Mouse (Mus musculus) hindbrain, embryonic 15.5 days (tissue): Measurements from ENCODE around the gene Rassf2. TPM values are rescaled to one million over a fixed set of nuclear protein-coding genes. Genes with fewer than 3 reads are reported as not detected.

ENCODE experiments used
- ATAC-seq: fragments of 200-750 bp; cut with Nextera tagmentation; 2 replicates; pipeline ENCODE4 v1.8.0; 2017; ENCODE audit warnings: low read depth, moderate number of reproducible peaks, moderate TSS enrichment; ENCODE audit not compliant: low FRiP score
- H3K27ac ChIP-seq: fragments of 300-500 bp; sonication (generic); replicated peaks from 2 replicates; pipeline ENCODE4 v1.5.1; 2015; ENCODE audit warnings: mild to moderate bottlenecking, inconsistent platforms
- H3K27me3 ChIP-seq: fragments of 300-500 bp; sonication (generic); 2 replicates; pipeline ENCODE4 v1.6.1; 2015; ENCODE audit warnings: control low read depth, inconsistent platforms
- H3K36me3 ChIP-seq: fragments of 300-500 bp; sonication (generic); 2 replicates; pipeline ENCODE4 v1.6.1; 2015; ENCODE audit warnings: control low read depth, inconsistent platforms
- H3K4me1 ChIP-seq: fragments of 300-500 bp; sonication (generic); replicated peaks from 2 replicates; pipeline ENCODE4 v1.6.1; 2015; ENCODE audit warnings: control low read depth, inconsistent platforms
- H3K4me2 ChIP-seq: fragments of 300-500 bp; sonication (generic); 2 replicates; pipeline ENCODE4 v1.6.1; 2015; ENCODE audit warnings: moderate library complexity, mild to moderate bottlenecking, inconsistent platforms
- H3K4me3 ChIP-seq: fragments of 300-500 bp; sonication (generic); 2 replicates; pipeline ENCODE4 v1.5.1; 2015; ENCODE audit warnings: mild to moderate bottlenecking, inconsistent platforms
- H3K9ac ChIP-seq: fragments of 300-500 bp; sonication (generic); 2 replicates; pipeline ENCODE4 v1.6.1; 2015; ENCODE audit warnings: inconsistent platforms
- H3K9me3 ChIP-seq: fragments of 300-500 bp; sonication (generic); 2 replicates; pipeline ENCODE4 v1.6.1; 2016; ENCODE audit warnings: control low read depth, inconsistent platforms
- WGBS: fragments of 180-500 bp; shearing (Covaris S2); methylation state at CpG from one replicate; pipeline ENCODE4 v1.1.7; 2015; 5-methylcytosine and 5-hydroxymethylcytosine counted together
- polyA plus RNA-seq: library from polyadenylated mRNA; unstranded; fragments of >200 nt; fragmentation: Nextera tagmentation; extraction: Ambion mirVana; gene quantifications from 2 replicates; pipeline ENCODE4 v1.2.1, GENCODE M21; 2015

Rassf2 gene
- polyA plus RNA-seq, 1 experiment from 2014 or later = 32.7 TPM

DNA sequence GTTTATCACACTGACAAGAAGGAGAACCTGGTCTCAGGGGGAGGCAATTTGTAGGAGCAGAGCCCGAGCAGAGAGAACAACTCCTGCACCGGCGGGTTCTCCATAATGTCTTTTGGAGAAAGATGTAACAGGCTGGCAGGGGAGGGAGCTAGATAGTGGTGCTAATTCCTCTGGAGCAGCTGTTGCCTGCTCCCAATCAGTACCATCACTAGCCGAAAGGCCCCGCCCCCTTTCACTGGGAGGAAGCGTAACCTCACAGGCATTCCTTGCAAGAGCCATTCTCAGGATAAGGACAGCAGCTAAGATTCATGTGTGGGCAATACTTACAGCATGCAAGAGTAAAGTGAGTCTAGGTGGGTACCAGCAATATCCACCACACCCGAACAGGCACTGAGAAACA is 12.4 kb downstream of the Rassf2 start:
- H3K9ac ChIP-seq = no peak overlapping the region
- H3K4me1 ChIP-seq = no peaks in the 10 kb centered on the region
- no peak for ATAC-seq
- no peak overlapping the region for H3K27ac ChIP-seq
- no peaks in the 10 kb centered on the region for H3K9me3 ChIP-seq
- no peak overlapping the region for H3K4me2 ChIP-seq
- no peak overlapping the region for H3K4me3 ChIP-seq
- H3K36me3 ChIP-seq = no peaks in the 10 kb centered on the region
- no peaks in the 10 kb centered on the region for H3K27me3 ChIP-seq
- 70% methylated on average over 7 of the region's 7 CpGs for WGBS

DNA sequence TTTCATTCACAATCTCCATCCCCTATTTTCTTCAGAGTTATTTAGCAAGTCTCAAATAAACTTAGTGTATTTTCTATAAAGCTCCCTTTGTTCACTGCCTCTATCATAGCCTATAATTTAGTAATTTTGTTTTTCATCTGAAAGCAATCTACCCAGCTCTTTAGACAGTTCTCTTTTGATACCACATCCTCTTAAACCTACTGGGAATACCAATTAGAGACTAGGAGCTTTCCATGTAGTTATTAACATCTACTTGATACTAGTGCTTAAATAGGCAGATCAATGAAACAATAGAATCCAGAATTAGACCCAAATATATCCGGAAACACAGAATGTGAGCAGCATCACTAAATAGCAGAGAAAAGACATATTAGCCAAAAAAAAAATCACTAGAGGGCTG is 14.0 kb downstream of the Rassf2 start:
- Histone ChIP-seq H3K4me1 (no peaks in the 10 kb centered on the region), H3K9me3 (no peaks in the 10 kb centered on the region), H3K9ac (no peak overlapping the region), H3K4me3 (no peak overlapping the region), H3K27me3 (no peaks in the 10 kb centered on the region), H3K27ac (no peak overlapping the region), H3K4me2 (no peak overlapping the region), H3K36me3 (peaks cover 11% of the 10 kb centered on the region)
- 77% methylated on average over 1 of the region's 1 CpGs for whole genome bisulfite sequencing
- ATAC-seq = no peak

DNA sequence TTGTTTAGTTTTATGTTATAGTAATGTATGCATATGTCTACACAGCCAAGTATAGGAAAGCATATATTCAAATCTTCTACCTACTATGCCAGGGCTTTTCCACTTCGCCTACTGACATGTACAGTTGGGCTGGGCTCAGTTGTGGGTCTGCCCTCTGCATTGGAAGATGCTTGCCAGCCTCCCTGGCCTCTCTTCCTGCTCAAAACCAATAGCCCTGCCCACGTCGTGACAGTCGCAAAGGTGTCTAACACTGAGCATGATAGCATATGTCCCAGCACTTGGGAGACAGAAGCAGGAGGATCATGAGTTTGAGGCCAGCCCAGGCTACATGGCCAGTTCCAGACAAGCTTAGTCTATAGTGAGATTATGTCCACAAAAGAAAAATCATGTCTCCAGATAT is 16.9 kb downstream of the Rassf2 start:
- H3K27ac ChIP-seq = no peak overlapping the region
- H3K4me3 ChIP-seq = no peak overlapping the region
- 91% methylated on average over 4 of the region's 4 CpGs for WGBS
- no peaks in the 10 kb centered on the region for H3K4me1 ChIP-seq
- no peaks in the 10 kb centered on the region for H3K9me3 ChIP-seq
- no peak overlapping the region for H3K9ac ChIP-seq
- H3K36me3 ChIP-seq = peaks cover 22% of the 10 kb centered on the region
- H3K27me3 ChIP-seq = no peaks in the 10 kb centered on the region
- no peak for ATAC-seq
- H3K4me2 ChIP-seq = no peak overlapping the region

DNA sequence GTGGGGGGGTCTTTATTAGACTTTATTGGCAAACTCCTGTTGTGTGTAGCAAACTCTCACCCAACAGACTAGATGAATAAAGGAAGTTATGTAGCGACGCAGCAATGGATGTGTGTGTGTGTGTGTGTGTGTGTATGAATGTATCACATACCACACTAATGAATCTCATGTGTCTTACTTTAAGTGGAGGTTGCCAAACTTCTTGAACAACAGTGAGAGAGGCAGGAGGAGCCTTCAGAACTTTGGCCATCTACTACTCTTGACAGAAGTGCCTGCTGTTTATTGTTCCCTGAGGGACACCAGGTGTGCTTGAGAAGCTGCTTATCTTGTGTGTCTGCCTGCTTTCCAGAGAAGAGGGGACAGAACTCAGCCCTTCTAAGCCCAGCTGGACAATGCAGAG is 19.3 kb downstream of the Rassf2 start:
- 95% methylated on average over 2 of the region's 2 CpGs for WGBS
- Histone ChIP-seq H3K27me3 (no peaks in the 10 kb centered on the region), H3K4me2 (no peak overlapping the region), H3K27ac (no peak overlapping the region), H3K9me3 (no peaks in the 10 kb centered on the region), H3K4me1 (no peaks in the 10 kb centered on the region), H3K36me3 (peaks cover 25% of the 10 kb centered on the region), H3K9ac (no peak overlapping the region), H3K4me3 (no peak overlapping the region)
- ATAC-seq = no peak

DNA sequence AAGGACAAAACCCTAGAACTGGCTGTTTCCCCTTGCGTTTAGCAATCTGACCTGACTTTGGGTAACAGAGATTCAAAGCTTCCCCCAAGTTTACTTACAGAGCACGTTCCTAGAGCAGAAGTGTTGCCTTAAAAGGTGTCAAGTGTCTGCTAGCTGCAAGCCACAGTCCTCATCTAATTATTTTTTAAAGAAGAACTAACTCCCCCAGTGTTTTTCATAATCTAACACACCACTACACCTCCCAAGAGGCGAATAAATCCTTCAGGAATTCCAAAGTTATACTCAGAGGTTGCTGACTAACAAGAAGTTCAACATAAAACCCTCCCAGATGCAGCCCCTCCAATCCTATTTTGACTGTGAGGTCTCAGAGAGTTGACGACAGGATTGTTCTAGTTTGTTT is 21.9 kb downstream of the Rassf2 start:
- H3K4me1 ChIP-seq = no peaks in the 10 kb centered on the region
- ATAC-seq = no peak
- no peaks in the 10 kb centered on the region for H3K9me3 ChIP-seq
- H3K4me3 ChIP-seq = no peak overlapping the region
- peaks cover 35% of the 10 kb centered on the region for H3K36me3 ChIP-seq
- no peak overlapping the region for H3K27ac ChIP-seq
- no peaks in the 10 kb centered on the region for H3K27me3 ChIP-seq
- H3K4me2 ChIP-seq = no peak overlapping the region
- no peak overlapping the region for H3K9ac ChIP-seq
- 73% methylated on average over 4 of the region's 4 CpGs for WGBS

DNA sequence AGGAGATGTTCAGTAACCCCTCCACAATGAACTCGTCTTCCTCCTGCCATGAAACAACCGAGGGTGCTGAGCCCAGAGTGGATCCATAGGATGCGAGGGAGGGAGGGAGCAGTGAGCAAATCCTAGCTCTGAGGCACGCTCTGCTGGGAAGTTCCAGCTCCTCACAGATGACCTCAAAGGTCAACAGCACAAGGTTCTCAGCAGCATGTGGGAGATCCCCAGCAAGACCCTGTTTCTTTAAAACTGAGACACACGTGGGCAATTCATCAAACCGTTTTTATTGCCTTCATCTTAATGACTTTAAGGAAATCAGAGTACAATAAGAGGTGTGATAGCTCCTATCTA is 22.6 kb downstream of the Rassf2 start:
- H3K27me3 ChIP-seq = no peaks in the 10 kb centered on the region
- ATAC-seq = no peak
- no peak overlapping the region for H3K9ac ChIP-seq
- WGBS = 53% methylated on average over 6 of the region's 6 CpGs
- no peak overlapping the region for H3K27ac ChIP-seq
- H3K36me3 ChIP-seq = peaks cover 35% of the 10 kb centered on the region
- no peak overlapping the region for H3K4me3 ChIP-seq
- H3K4me1 ChIP-seq = no peaks in the 10 kb centered on the region
- no peak overlapping the region for H3K4me2 ChIP-seq
- no peaks in the 10 kb centered on the region for H3K9me3 ChIP-seq

DNA sequence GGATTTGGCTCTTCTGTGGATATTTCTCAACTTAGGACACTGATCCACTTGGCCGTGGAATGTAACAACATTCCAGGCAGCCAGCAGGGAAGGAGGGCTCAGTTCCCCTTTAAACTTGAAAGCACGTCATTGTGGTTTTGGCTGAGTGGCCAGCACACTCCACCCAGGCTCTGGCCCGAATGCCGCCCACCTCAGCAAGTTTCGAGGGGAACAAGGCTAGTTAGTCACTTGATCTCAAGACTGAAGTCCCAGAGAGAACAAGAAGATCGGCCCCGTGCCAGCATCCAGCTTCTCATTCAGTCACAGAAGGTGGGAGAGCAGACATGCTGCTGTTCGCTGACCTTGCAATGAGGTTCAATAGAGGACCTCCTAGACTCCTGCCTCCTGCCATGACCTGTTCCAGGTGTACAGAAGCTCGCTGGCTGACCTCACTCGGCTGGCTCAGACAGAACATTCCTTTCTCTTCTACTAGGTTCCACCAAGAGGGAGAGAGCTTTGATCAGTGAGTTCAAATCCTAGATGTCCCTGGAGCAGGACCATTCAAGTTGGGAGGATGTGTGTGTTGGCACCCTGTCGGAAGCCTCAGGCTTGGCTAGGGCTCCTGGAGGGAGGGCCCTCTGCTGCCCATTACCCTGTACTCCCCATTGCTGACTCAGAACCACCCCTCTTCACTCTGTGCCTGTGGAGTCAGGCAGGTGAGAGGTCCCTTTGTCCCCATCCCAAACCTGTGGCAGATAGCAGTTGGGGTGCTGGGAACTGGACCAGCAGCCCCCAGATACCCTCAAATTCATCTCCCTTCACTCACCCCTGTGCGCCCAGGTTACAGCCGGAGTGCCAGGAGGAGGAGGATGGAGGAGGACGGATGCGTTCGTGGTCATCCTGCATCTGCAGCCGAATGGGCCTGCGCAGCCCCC is 23.2 kb downstream of the Rassf2 start:
- H3K9ac ChIP-seq = no peak overlapping the region
- no peak for ATAC-seq
- 89% methylated on average over 18 of the region's 18 CpGs for WGBS
- H3K4me3 ChIP-seq = no peak overlapping the region
- H3K27me3 ChIP-seq = no peaks in the 10 kb centered on the region
- peaks cover 34% of the 10 kb centered on the region for H3K36me3 ChIP-seq
- no peaks in the 10 kb centered on the region for H3K4me1 ChIP-seq
- H3K4me2 ChIP-seq = no peak overlapping the region
- no peak overlapping the region for H3K27ac ChIP-seq
- H3K9me3 ChIP-seq = no peaks in the 10 kb centered on the region

DNA sequence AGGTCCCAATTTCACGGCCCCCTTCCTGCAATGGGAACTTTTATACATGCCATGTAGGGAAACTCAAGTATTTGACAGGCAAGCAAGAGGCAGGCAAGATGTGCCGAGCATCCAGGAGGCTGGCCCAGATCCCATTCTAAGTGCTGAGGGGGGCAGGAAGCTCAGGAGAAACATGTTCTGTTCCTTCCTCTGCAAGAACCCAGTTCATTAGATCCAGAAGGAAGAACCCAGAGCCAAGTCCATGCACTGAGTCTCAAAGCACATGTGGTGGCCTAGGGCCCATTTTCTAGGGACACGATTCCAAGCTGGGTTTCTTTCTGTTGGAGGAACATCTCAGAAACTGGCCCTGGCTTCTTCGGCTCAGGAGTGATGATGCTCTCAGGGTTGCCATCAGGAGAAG is 24.6 kb downstream of the Rassf2 start:
- no peaks in the 10 kb centered on the region for H3K4me1 ChIP-seq
- peaks cover 26% of the 10 kb centered on the region for H3K36me3 ChIP-seq
- no peak overlapping the region for H3K9ac ChIP-seq
- H3K27me3 ChIP-seq = no peaks in the 10 kb centered on the region
- 86% methylated on average over 4 of the region's 4 CpGs for WGBS
- H3K27ac ChIP-seq = no peak overlapping the region
- H3K9me3 ChIP-seq = no peaks in the 10 kb centered on the region
- no peak overlapping the region for H3K4me2 ChIP-seq
- no peak for ATAC-seq
- H3K4me3 ChIP-seq = no peak overlapping the region

DNA sequence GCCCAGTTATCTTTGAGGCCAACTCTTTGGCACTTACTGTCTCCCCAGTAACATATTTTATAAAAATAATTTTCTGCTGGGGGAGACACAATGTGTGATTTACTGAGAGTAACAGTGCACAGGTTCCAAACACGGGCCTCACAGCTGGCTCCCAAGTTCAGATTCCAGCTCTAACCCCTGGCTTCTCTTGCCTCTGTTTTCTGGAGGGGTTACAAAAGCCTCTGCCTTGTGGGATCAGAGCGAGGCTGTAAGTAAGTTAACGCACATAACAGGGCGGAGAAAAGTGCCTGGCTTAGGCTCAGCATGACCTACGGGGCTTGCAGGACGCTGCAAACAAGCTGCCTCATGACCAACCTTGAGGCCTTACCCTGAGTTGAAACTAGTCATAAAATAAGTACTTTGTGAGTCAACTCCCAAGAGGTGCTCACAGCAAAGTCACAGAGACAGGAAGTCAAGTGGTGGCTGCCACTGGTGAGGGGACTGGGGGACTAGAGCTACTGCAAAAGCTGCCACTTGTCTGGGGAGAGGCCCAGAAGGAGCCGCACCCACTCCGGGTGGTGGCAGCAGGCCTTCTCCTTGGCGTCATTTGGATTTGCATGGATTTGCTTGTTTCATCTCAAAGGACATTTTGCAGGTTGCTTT is 25.4 kb downstream of the Rassf2 start:
- H3K4me1 ChIP-seq = no peaks in the 10 kb centered on the region
- no peaks in the 10 kb centered on the region for H3K9me3 ChIP-seq
- H3K4me2 ChIP-seq = no peak overlapping the region
- H3K27me3 ChIP-seq = no peaks in the 10 kb centered on the region
- H3K4me3 ChIP-seq = no peak overlapping the region
- no peak for ATAC-seq
- peaks cover 27% of the 10 kb centered on the region for H3K36me3 ChIP-seq
- no peak overlapping the region for H3K27ac ChIP-seq
- 89% methylated on average over 9 of the region's 9 CpGs for WGBS
- no peak overlapping the region for H3K9ac ChIP-seq

DNA sequence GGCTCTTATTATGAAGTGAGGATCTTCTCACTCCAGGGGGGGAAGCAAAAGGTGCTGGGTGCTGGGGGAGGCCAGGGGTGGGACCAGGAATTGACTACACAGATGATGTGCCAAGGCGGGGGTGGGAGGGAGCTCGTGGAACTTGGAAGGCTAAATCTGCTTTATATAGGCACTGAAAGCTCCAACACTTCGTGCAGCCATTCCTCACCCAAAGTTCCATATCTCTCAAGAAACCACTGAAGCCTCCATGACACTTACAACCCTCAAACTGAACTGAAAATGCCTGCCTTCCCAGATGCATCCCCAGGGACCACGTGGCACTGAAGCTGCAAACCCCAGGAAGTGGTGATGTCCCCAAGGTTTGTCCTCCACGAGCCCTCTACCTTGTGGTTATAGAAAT is 26.1 kb downstream of the Rassf2 start:
- Histone ChIP-seq H3K27me3 (no peaks in the 10 kb centered on the region), H3K27ac (no peak overlapping the region), H3K4me3 (no peak overlapping the region), H3K9ac (no peak overlapping the region), H3K9me3 (no peaks in the 10 kb centered on the region), H3K4me2 (no peak overlapping the region), H3K4me1 (no peaks in the 10 kb centered on the region), H3K36me3 (peaks cover 31% of the 10 kb centered on the region)
- 81% methylated on average over 5 of the region's 5 CpGs for WGBS
- ATAC-seq = no peak

DNA sequence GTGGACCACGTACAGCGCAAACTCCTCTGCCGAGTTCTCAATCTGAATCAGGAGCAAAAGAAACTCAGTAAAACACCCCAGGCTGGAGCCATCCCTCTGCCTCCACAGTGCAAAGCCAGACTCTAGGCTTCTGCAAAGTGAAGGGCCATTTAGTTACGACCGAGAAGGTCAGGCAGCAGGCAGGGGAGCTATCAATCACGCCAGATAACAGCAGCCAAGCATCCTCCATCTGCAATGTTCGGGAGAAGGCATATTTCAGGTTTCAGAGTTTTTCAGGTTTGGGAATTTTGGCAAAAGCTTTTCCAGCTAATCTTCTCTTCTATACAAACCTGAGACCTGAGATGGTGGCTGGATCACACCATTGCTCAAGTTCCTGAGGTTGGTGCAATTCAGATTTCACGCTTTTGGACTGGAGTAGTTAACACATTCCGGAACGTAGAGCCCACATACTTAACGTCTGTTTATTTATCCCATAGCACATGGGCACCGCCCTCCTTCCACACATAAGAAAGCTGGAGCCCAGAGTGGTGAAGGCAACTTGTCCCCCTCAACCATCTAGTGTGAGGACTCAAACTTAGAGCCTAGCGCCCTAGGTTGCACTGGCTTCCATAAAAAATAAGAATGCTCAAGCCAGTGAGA is 28.2 kb downstream of the Rassf2 start:
- ATAC-seq = no peak
- Histone ChIP-seq H3K27me3 (no peaks in the 10 kb centered on the region), H3K36me3 (peaks cover 40% of the 10 kb centered on the region), H3K4me3 (no peak overlapping the region), H3K27ac (no peak overlapping the region), H3K4me1 (no peaks in the 10 kb centered on the region), H3K4me2 (no peak overlapping the region), H3K9me3 (no peaks in the 10 kb centered on the region), H3K9ac (no peak overlapping the region)
- 78% methylated on average over 13 of the region's 13 CpGs for WGBS

DNA sequence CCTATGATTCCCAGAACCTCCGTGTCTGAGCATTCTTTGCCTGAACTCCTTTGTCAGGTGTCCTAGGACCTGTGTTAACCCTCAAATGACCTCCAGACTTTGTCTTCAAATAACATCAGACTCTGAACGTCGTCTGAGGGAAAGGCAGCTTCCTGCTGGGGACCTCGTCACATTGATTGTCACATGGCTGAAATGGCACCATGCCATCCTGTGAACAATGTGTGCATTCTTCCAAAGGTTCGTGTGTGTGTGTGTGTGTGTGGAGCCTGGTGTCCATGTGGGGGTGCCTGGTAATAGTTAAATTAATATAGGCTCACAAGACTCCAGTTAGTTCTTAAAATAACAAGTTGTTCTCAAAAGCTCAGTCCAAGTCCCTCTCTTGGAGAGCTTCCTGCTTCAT is 32.7 kb downstream of the Rassf2 start:
- 39% methylated on average over 5 of the region's 5 CpGs for WGBS
- ATAC-seq = no peak
- Histone ChIP-seq H3K4me3 (no peak overlapping the region), H3K4me2 (no peak overlapping the region), H3K27me3 (no peaks in the 10 kb centered on the region), H3K27ac (no peak overlapping the region), H3K9ac (no peak overlapping the region), H3K36me3 (peaks cover 37% of the 10 kb centered on the region), H3K4me1 (0 out of 2 replicates have a peak, but pooled peaks cover 10% of the 10 kb centered on the region), H3K9me3 (no peaks in the 10 kb centered on the region)
